Mouse (Mus musculus): ENCODE measurements around the gene Rbm47. TPM values are rescaled to one million over a fixed set of nuclear protein-coding genes. Genes with fewer than 3 reads are reported as not detected.

The Rbm47 gene
- polyA plus RNA-seq, 1 experiment = not detected

- TF ChIP-seq GATA1 (IDR thresholded peaks at IDR 0.05; ENCODE audit: low read length) = no peak
Observed at GRCm38 (mm10) chr5:66071722-66072121, 101.2 kb downstream of the Rbm47 start.

DNA sequence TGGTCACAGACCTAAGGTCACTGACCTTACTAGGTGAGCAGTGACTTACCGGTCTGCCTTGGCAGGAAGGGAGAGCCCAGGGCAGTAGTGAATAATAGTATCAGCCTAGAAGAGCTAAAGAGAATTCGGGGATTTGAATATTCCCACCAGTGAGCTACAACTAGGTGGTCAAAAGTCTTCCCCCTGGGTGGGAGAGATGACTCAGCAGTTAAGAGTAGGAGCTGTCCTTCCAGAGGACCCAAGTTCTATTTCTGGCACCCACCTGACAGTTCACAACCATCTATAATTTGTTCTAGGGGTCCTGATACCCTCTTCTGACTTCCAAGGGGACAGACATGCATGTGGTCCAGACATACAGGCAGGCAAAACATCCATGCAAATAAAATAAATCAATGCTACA is 102.6 kb downstream of the Rbm47 start:
- TF ChIP-seq GATA1 (IDR thresholded peaks at IDR 0.05; ENCODE audit: low read length) = no peak

- no peak for TF ChIP-seq GATA1 (IDR thresholded peaks at IDR 0.05; ENCODE audit: low read length)
Observed at GRCm38 (mm10) chr5:66069470-66070144, 103.3 kb downstream of the Rbm47 start.

GRCm38 (mm10) chr5:66069133-66069469 is 103.8 kb downstream of the Rbm47 start:
- TF ChIP-seq GATA1 (IDR thresholded peaks at IDR 0.05; ENCODE audit: low read length) = no peak

- TF ChIP-seq GATA1 (IDR thresholded peaks at IDR 0.05; ENCODE audit: low read length) = no peak
Observed at GRCm38 (mm10) chr5:66068068-66068920, 104.6 kb downstream of the Rbm47 start.

GRCm38 (mm10) chr5:66067219-66067618 is 105.7 kb downstream of the Rbm47 start:
- TF ChIP-seq GATA1 (IDR thresholded peaks at IDR 0.05; ENCODE audit: low read length) = no peak

GRCm38 (mm10) chr5:66062930-66063220 is 110.0 kb downstream of the Rbm47 start:
- no peak for TF ChIP-seq GATA1 (IDR thresholded peaks at IDR 0.05; ENCODE audit: low read length)

DNA sequence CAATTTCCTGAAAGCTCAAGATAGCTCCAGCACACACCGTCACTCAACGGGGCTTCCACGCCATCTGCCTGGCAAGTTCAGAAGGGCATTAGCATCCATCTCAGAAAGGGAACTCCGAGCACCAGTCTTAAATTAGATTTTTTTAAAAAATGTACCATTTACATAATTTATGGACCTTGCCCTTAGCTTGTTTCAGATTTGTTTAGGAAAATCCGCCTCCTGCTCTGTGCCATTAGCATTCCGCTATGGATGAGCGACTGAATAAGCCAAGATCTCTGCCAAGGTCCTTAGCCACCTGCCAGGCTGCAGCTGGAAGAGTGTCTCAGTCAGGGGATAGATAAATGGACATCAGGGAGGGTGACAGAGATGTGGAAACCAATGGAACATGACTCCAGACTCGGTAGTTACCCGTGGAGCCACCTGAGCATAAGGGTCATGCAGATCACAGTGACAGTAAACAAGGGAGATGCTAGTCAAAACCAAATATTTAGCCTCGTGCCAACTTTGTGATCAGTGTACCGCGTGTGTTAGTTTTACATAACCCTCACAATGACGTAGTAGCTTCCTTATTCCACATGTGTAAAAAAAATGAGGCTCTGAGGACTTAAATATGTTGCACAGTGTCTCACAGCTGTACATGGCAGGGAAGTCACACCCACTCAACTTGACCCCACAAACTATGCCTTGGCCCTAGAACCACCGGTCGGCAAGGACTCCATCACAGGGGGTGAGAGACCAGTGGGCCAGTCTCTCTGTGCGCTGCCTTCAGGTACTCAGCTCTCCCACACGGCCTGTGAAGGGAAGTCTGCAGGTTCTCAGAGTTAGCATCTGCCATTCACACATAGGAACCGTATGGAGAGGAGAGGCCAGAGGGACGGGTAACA is 110.6 kb downstream of the Rbm47 start:
- TF ChIP-seq GATA1 (IDR thresholded peaks at IDR 0.05; ENCODE audit: low read length) = no peak

DNA sequence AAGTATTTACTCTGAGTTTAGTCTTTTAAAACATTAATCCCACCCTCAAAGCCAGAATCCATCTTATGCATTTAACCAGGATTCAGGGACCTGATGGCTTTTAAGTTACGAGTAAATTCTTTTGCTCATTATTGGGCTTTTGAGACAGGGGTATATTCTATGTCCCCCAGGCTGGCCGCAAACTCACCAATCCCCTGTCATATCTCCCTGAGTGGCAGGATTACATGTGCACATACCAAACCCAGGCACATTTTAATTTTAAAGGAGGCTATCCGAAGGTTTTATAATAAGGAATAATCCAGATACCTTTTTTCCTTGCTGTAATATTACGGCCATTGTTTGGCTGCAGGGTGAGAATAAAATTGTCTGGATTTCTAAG is 111.3 kb downstream of the Rbm47 start:
- TF ChIP-seq GATA1 (IDR thresholded peaks at IDR 0.05; ENCODE audit: low read length) = no peak

GRCm38 (mm10) chr5:66058844-66059243 is 114.1 kb downstream of the Rbm47 start:
- no peak for TF ChIP-seq GATA1 (IDR thresholded peaks at IDR 0.05; ENCODE audit: low read length)

GRCm38 (mm10) chr5:66056680-66057079 is 116.2 kb downstream of the Rbm47 start:
- no peak for TF ChIP-seq GATA1 (IDR thresholded peaks at IDR 0.05; ENCODE audit: low read length)

- TF ChIP-seq GATA1 (IDR thresholded peaks at IDR 0.05; ENCODE audit: low read length) = no peak
Observed at GRCm38 (mm10) chr5:66054394-66054793, 118.5 kb downstream of the Rbm47 start.

- TF ChIP-seq GATA1 (IDR thresholded peaks at IDR 0.05; ENCODE audit: low read length) = no peak
Observed at GRCm38 (mm10) chr5:66052777-66053548, 120.0 kb downstream of the Rbm47 start.

GRCm38 (mm10) chr5:66050841-66051240 is 122.1 kb downstream of the Rbm47 start:
- TF ChIP-seq GATA1 (IDR thresholded peaks at IDR 0.05; ENCODE audit: low read length) = no peak

- no peak for TF ChIP-seq GATA1 (IDR thresholded peaks at IDR 0.05; ENCODE audit: low read length)
Observed at GRCm38 (mm10) chr5:66046356-66046755, 126.6 kb downstream of the Rbm47 start.
